Mouse (Mus musculus) myocyte (in vitro differentiated cells): ENCODE measurements around the gene Zbtb32.

Source experiments
- MYOD1 ChIP-seq, 3 experiments: IDR thresholded peaks; one replicate each; pipeline ENCODE4 v1.6.1; 2011; ENCODE audit warnings: control low read depth in 2 of 3, low read depth in 2 of 3, mild to moderate bottlenecking in 2 of 3, moderate library complexity in 1 of 3; ENCODE audit not compliant: insufficient read length in 2 of 3, control insufficient read depth in 1 of 3
- POLR2A ChIP-seq: IDR thresholded peaks from one replicate; pipeline ENCODE4 v1.6.1; 2011; ENCODE audit warnings: low read depth, mild to moderate bottlenecking, control low read depth, moderate library complexity; ENCODE audit not compliant: insufficient read length
- POLR2AphosphoS2 ChIP-seq: IDR thresholded peaks from one replicate; pipeline ENCODE4 v1.6.1; 2011; ENCODE audit warnings: low read depth, control low read depth; ENCODE audit not compliant: insufficient read length

- TF ChIP-seq POLR2A (no peak), MYOD1 (IDR thresholded peaks at IDR 0.05; ENCODE audit: control insufficient read depth in 1 of 3, insufficient read length in 2 of 3, low read depth in 2 of 3) (no peak), POLR2AphosphoS2 (no peak)
These were observed 37.7 kb upstream of the Zbtb32 start for GRCm38 (mm10) chr7:30636395-30636794.
